Mouse (Mus musculus) liver, embryonic 14.5 days (tissue): ENCODE results near the gene Kcp.

Experiments used
- CTCF ChIP-seq: IDR thresholded peaks from 2 replicates; pipeline ENCODE4 v1.5.1; 2016; ENCODE audit warnings: antibody characterized with exemption, low read depth, control low read depth
- EP300 ChIP-seq: IDR thresholded peaks from 2 replicates; pipeline ENCODE4 v1.6.1; 2016; ENCODE audit warnings: antibody characterized with exemption, low read depth

- TF ChIP-seq CTCF (peak; percentile 85), EP300 (no peak)
These were observed 63.0 kb downstream of the Kcp start for GRCm38 (mm10) chr6:29444773-29445172.
